Mouse (Mus musculus) neural tube, embryonic 15.5 days (tissue): ENCODE results near the gene Snx29. TPM values are rescaled to one million over a fixed set of nuclear protein-coding genes. Genes with fewer than 3 reads are reported as not detected.

Source experiments
- ATAC-seq: fragments of 200-750 bp; cut with Nextera tagmentation; 2 replicates; pipeline ENCODE4 v1.8.0; 2017; ENCODE audit warnings: mild to moderate bottlenecking, moderate TSS enrichment, moderate library complexity; ENCODE audit not compliant: low FRiP score
- H3K27ac ChIP-seq: fragments of 300-500 bp; sonication (generic); replicated peaks from 2 replicates; pipeline ENCODE4 v1.5.1; 2015; ENCODE audit warnings: mild to moderate bottlenecking, inconsistent platforms
- H3K27me3 ChIP-seq: fragments of 300-500 bp; sonication (generic); replicated peaks from 2 replicates; pipeline ENCODE4 v1.6.1; 2015; ENCODE audit warnings: inconsistent platforms
- H3K36me3 ChIP-seq: fragments of 300-500 bp; sonication (generic); 2 replicates; pipeline ENCODE4 v1.6.1; 2015; ENCODE audit warnings: inconsistent platforms
- H3K4me1 ChIP-seq: fragments of 300-500 bp; sonication (generic); 2 replicates; pipeline ENCODE4 v1.6.1; 2015; ENCODE audit warnings: inconsistent platforms
- H3K4me2 ChIP-seq: fragments of 300-500 bp; sonication (generic); 2 replicates; pipeline ENCODE4 v1.6.1; 2015; ENCODE audit warnings: inconsistent platforms, mild to moderate bottlenecking, moderate library complexity
- H3K4me3 ChIP-seq: fragments of 300-500 bp; sonication (generic); replicated peaks from 2 replicates; pipeline ENCODE4 v1.5.1; 2015; ENCODE audit warnings: mild to moderate bottlenecking, inconsistent platforms
- H3K9ac ChIP-seq: fragments of 300-500 bp; sonication (generic); replicated peaks from 2 replicates; pipeline ENCODE4 v1.6.1; 2015; ENCODE audit warnings: mild to moderate bottlenecking, inconsistent platforms
- H3K9me3 ChIP-seq: fragments of 300-500 bp; sonication (generic); replicated peaks from 2 replicates; pipeline ENCODE4 v1.6.1; 2016; ENCODE audit warnings: inconsistent platforms
- WGBS: fragments of 180-500 bp; shearing (Covaris S2); methylation state at CpG from one replicate; pipeline ENCODE4 v1.1.7; 2015; ENCODE audit warnings: mixed read lengths; 5-methylcytosine and 5-hydroxymethylcytosine counted together
- polyA plus RNA-seq: library from polyadenylated mRNA; unstranded; fragments of >200 nt; fragmentation: Nextera tagmentation; extraction: Ambion mirVana; gene quantifications from 2 replicates; pipeline ENCODE4 v1.2.1, GENCODE M21; 2015

Gene Snx29
- polyA plus RNA-seq, 1 experiment from 2014 or later: 18.7 TPM

DNA sequence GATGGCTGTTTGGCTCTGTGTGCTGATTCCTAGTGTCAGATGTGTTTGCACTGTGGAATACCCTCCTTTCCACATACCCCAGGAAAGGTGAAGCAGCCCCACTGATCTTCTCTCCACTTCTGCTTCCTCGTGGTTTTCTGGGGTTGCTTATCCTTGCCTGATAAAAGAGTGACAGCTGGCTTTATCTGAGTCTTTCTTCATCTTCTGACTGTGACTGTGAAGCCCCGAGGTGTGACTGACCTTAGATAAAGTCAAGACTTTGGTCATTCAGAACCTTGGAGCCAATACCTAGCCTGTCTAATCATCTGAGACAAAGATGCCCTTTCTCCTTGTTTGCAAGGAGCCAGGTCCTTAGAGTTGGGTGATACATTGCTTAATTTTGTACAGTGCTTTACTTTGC lies 65.4 kb downstream of the Snx29 start:
- H3K4me2 ChIP-seq: no peak overlapping the region
- H3K4me3 ChIP-seq: no peak overlapping the region
- no peak overlapping the region for H3K27ac ChIP-seq
- H3K36me3 ChIP-seq: no peaks in the 10 kb centered on the region
- no peaks in the 10 kb centered on the region for H3K9me3 ChIP-seq
- no peak for ATAC-seq
- no peaks in the 10 kb centered on the region for H3K27me3 ChIP-seq
- 80% methylated on average over 2 of the region's 2 CpGs for WGBS
- H3K9ac ChIP-seq: no peak overlapping the region
- no peaks in the 10 kb centered on the region for H3K4me1 ChIP-seq

DNA sequence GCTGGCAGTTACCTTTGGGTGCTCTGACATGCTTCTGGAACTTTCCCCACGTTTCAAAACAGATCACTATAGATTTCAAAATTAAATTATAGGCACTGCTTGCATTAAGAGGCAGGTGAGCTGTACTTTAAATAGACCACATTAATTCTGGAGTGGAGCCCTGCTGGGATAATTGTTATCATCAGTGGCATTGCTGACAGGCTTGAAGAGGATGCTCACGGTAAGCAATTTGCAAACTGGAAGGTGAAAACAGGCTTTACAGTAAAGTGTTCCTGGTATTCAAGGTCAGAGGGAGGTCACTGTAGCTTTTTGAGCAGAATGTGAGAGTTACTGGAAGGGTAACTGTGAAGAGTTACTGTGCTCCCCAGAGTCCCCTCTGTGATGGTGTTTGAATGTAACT lies 66.6 kb downstream of the Snx29 start:
- 26% methylated on average over 2 of the region's 2 CpGs for WGBS

GRCm38 (mm10) chr16:11396570-11396969 lies 73.9 kb downstream of the Snx29 start:
- 64% methylated on average over 2 of the region's 2 CpGs for whole genome bisulfite sequencing
- H3K4me1 ChIP-seq: no peaks in the 10 kb centered on the region
- ATAC-seq: no peak
- no peak overlapping the region for H3K4me3 ChIP-seq
- H3K27ac ChIP-seq: no peak overlapping the region
- H3K4me2 ChIP-seq: no peak overlapping the region
- H3K9me3 ChIP-seq: no peaks in the 10 kb centered on the region
- H3K9ac ChIP-seq: no peak overlapping the region
- H3K36me3 ChIP-seq: 0 out of 2 replicates have a peak, but pooled peaks cover 13% of the 10 kb centered on the region
- no peaks in the 10 kb centered on the region for H3K27me3 ChIP-seq

More for the DNA sequence above, 66.6 kb downstream of the Snx29 start:
- Histone ChIP-seq H3K36me3 (no peaks in the 10 kb centered on the region), H3K4me3 (no peak overlapping the region), H3K27ac (no peak overlapping the region), H3K27me3 (no peaks in the 10 kb centered on the region), H3K4me2 (no peak overlapping the region), H3K4me1 (no peaks in the 10 kb centered on the region), H3K9me3 (no peaks in the 10 kb centered on the region), H3K9ac (no peak overlapping the region)
- ATAC-seq: no peak

DNA sequence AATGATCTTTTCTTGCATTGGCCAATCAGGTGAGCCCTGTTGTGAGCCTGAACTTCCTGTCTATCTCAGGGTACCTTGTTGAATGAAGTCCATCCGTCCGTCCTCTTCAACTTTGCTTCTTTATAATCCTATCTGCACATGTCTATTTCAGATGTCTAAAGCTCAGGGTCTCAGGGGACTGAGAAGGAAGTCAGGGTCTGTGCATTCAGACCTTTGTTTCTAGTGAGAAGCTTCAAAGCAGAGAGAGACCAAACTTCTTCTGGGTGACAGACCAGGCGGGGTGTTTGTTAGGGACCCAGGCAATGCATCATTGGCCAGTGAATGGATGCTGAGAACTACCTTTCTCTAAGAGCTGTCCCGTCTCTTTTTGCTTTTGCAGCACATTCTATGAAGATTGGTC lies 76.7 kb downstream of the Snx29 start:
- WGBS: 89% methylated on average over 4 of the region's 4 CpGs
- H3K4me1 ChIP-seq: no peaks in the 10 kb centered on the region
- H3K27me3 ChIP-seq: no peaks in the 10 kb centered on the region
- H3K4me2 ChIP-seq: no peak overlapping the region
- no peak overlapping the region for H3K27ac ChIP-seq
- H3K9ac ChIP-seq: no peak overlapping the region
- no peaks in the 10 kb centered on the region for H3K9me3 ChIP-seq
- ATAC-seq: no peak
- peaks cover 31% of the 10 kb centered on the region for H3K36me3 ChIP-seq
- H3K4me3 ChIP-seq: no peak overlapping the region

GRCm38 (mm10) chr16:11399845-11400565 lies 77.3 kb downstream of the Snx29 start:
- ATAC-seq: no peak
- Histone ChIP-seq H3K27ac (no peak overlapping the region), H3K27me3 (no peaks in the 10 kb centered on the region), H3K4me1 (no peaks in the 10 kb centered on the region), H3K9me3 (no peaks in the 10 kb centered on the region), H3K4me3 (no peak overlapping the region), H3K4me2 (no peak overlapping the region), H3K9ac (no peak overlapping the region), H3K36me3 (peaks cover 37% of the 10 kb centered on the region)
- 93% methylated on average over 6 of the region's 6 CpGs for WGBS

- no peak overlapping the region for H3K27ac ChIP-seq
- 65% methylated on average over 7 of the region's 7 CpGs for WGBS
- H3K9me3 ChIP-seq: no peaks in the 10 kb centered on the region
- H3K36me3 ChIP-seq: peaks cover 37% of the 10 kb centered on the region
- no peak overlapping the region for H3K4me3 ChIP-seq
- no peaks in the 10 kb centered on the region for H3K27me3 ChIP-seq
- H3K4me1 ChIP-seq: no peaks in the 10 kb centered on the region
- ATAC-seq: no peak
- H3K4me2 ChIP-seq: no peak overlapping the region
- H3K9ac ChIP-seq: no peak overlapping the region
Observed at GRCm38 (mm10) chr16:11400936-11401335, 78.2 kb downstream of the Snx29 start.

DNA sequence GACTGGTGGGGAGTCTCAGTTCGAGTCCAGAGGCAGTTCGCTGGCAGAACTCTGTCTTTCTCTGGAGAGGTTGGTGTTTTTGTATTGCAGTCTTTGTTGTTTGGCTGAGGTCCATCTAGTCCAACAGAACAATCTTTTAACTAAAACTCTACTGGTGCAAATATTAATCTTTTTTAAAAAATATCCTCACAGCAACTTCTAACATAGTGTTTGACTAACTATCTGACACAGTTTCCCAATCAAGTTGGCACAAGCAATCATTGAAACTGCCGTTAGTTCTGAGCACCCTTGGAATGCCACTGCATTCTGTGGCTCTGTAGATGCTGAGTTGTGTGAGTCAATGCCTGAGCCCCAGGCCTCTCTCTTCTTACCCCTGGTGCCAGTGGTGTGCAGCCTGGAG lies 82.5 kb downstream of the Snx29 start:
- Histone ChIP-seq H3K9me3 (no peaks in the 10 kb centered on the region), H3K4me2 (no peak overlapping the region), H3K4me1 (no peaks in the 10 kb centered on the region), H3K9ac (no peak overlapping the region), H3K27me3 (no peaks in the 10 kb centered on the region), H3K4me3 (no peak overlapping the region), H3K36me3 (peaks cover 30% of the 10 kb centered on the region), H3K27ac (no peak overlapping the region)
- no peak for ATAC-seq
- WGBS: 84% methylated on average over 3 of the region's 3 CpGs

DNA sequence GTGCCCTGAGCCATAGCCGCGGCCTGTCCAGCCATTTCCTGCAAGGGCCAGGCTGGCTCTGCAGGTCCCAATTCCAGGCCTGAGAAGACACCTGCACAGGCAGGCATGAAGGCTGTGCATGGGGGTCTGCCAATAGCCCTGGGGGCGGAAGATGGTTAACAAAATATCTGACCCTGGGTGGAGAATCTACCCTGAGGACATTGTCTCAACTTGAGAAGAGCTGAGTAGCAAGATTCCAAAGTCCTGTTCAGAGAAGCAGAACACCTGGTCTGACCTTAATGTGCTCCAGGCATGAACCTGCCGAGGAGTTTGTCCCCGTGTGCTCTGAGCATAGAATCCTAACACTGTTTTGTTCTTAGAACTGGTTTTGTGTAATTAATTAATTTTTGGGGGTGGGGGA lies 83.5 kb downstream of the Snx29 start:
- 96% methylated on average over 5 of the region's 5 CpGs for WGBS
- Histone ChIP-seq H3K36me3 (peaks cover 24% of the 10 kb centered on the region), H3K4me2 (no peak overlapping the region), H3K27ac (no peak overlapping the region), H3K9ac (no peak overlapping the region), H3K9me3 (no peaks in the 10 kb centered on the region), H3K4me3 (no peak overlapping the region), H3K27me3 (no peaks in the 10 kb centered on the region), H3K4me1 (no peaks in the 10 kb centered on the region)
- ATAC-seq: no peak

DNA sequence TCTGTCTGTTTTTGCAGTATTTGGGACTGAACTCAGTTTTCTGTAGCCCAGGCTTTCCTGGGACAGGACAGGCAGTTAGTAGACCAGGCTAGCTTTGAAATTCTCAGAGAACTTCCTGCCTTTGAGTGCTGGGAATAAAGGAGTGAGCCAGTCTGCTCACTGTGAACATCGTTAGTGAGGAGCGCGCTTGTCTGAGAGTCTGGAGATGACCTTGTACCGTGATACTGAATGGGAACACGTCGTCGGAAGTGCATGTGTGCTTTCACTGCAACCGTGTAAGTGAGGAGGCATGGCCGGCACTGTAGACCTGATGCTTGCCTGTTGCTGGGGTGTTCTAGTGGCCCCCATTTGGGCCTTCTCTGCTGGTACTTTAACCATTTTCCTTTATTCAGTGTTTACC lies 83.9 kb downstream of the Snx29 start:
- 93% methylated on average over 9 of the region's 9 CpGs for WGBS
- Histone ChIP-seq H3K36me3 (peaks cover 27% of the 10 kb centered on the region), H3K9me3 (no peaks in the 10 kb centered on the region), H3K9ac (no peak overlapping the region), H3K27ac (no peak overlapping the region), H3K4me2 (no peak overlapping the region), H3K27me3 (no peaks in the 10 kb centered on the region), H3K4me3 (no peak overlapping the region), H3K4me1 (no peaks in the 10 kb centered on the region)
- no peak for ATAC-seq

DNA sequence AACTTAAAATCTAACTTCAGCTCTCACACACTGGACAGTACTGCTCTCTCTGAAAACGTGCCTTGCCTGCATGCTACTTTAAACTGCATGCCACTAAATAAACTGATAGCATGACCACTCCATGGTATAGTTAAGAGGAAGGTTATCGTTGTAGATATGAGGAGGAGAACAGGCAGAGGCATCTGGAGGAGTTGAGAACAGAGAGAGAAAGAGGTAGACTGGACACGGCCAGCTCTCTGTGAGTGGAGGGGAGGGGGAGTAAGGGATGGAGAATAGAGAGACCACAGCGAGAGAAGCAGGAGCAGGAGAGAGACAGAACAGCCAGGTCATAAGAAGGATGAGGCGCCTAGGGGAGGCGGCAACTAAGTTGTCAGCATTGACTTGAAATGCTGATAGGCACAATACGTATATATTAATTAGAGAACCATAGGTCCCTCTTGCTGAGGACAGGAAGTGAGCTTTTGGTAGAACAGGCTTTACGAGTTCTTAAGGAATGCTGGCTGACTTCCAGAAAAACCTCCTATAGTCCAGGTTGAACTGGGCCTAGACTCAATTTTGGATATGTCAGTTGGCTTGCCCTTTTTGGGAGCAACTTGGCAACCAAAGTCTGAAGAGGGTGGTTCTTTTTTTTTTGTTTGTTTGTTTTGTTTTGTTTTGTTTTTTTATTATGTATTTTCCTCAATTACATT lies 85.4 kb downstream of the Snx29 start:
- ATAC-seq: no peak
- no peaks in the 10 kb centered on the region for H3K27me3 ChIP-seq

GRCm38 (mm10) chr16:11408726-11409125 lies 86.0 kb downstream of the Snx29 start:
- Histone ChIP-seq H3K4me1 (no peaks in the 10 kb centered on the region), H3K4me2 (no peak overlapping the region), H3K27ac (no peak overlapping the region), H3K36me3 (peaks cover 23% of the 10 kb centered on the region), H3K4me3 (no peak overlapping the region), H3K9me3 (no peaks in the 10 kb centered on the region), H3K9ac (no peak overlapping the region), H3K27me3 (no peaks in the 10 kb centered on the region)
- WGBS: 93% methylated on average over 4 of the region's 4 CpGs
- no peak for ATAC-seq

More for the DNA sequence above, 85.4 kb downstream of the Snx29 start:
- Histone ChIP-seq H3K4me2 (no peak overlapping the region), H3K9ac (no peak overlapping the region), H3K36me3 (peaks cover 25% of the 10 kb centered on the region), H3K4me1 (no peaks in the 10 kb centered on the region), H3K9me3 (no peaks in the 10 kb centered on the region), H3K27ac (no peak overlapping the region), H3K4me3 (no peak overlapping the region)
- 90% methylated on average over 8 of the region's 8 CpGs for WGBS

DNA sequence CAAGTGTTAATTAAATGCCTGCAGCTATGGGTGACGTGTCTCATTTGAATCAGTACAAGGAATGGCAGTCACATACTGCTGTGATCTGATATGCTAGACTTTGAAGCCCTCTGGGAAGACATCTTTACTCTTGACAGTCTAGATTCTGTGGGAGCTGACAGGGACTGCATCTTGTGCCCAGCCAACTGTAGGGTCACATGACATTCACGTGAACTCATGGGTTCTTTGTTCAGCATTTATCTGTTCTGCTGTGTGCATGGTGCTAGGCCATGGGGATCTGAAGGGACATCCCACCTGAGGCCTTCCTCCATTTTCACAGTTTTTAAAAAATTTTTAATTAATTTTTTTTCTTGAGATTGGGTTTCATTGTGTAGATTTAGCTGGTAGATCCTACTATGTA lies 91.9 kb downstream of the Snx29 start:
- WGBS: 73% methylated on average over 2 of the region's 2 CpGs
- H3K4me2 ChIP-seq: no peak overlapping the region
- H3K4me3 ChIP-seq: no peak overlapping the region
- no peak overlapping the region for H3K27ac ChIP-seq
- no peak for ATAC-seq
- H3K9ac ChIP-seq: no peak overlapping the region
- no peaks in the 10 kb centered on the region for H3K27me3 ChIP-seq
- no peaks in the 10 kb centered on the region for H3K9me3 ChIP-seq
- H3K36me3 ChIP-seq: peaks cover 18% of the 10 kb centered on the region
- no peaks in the 10 kb centered on the region for H3K4me1 ChIP-seq
